Mouse (Mus musculus) Patski (cell line): ENCODE data around the gene Efna4. TPM values are rescaled to one million over a fixed set of nuclear protein-coding genes. Genes with fewer than 3 reads are reported as not detected.

Source experiments
- ATAC-seq: fragments of 100-300 bp; one replicate; pipeline ENCODE4 v1.8.0; 2021
- CTCF ChIA-PET: fragments of 350-600 bp; sonication (Branson Sonifier 250); formaldehyde crosslinking; loops from one replicate; lab custom pipeline; 2022; ENCODE audit warnings: inconsistent platforms; lab: Charles Lee
- POLR2A ChIA-PET: fragments of 350-600 bp; sonication (Branson Sonifier 250); formaldehyde crosslinking; loops from one replicate; lab custom pipeline; 2022; ENCODE audit warnings: antibody characterized with exemption, inconsistent platforms; lab: Charles Lee
- DNase-seq: peaks from one replicate; pipeline ENCODE4 v3.0.0-alpha.2; 2011; ENCODE audit warnings: low read depth, low spot score
- H3K27me3 ChIP-seq: fragments of 371-371 bp; one replicate; pipeline ENCODE4 v1.5.1; 2021
- CTCF ChIP-seq: fragments of 100-300 bp; IDR thresholded peaks from one replicate; pipeline ENCODE4 v1.5.1; 2021
- in situ Hi-C: fragments of 300-500 bp; cut with MboI; formaldehyde crosslinking; loops from 3 replicates; pipeline ENCODE4 v1.11.1; 2018; ENCODE audit warnings: low pct_unique_long_range_greater_than_20kb, mixed read lengths
- polyA plus RNA-seq: library from polyadenylated mRNA; unstranded; gene quantifications from one replicate; pipeline ENCODE4 v1.2.3, GENCODE M21; 2021

Gene Efna4
- polyA plus RNA-seq, 1 experiment from 2014 or later = 48.7 TPM

- no peak for DNase-seq
- in situ Hi-C loops = loop anchor here (5.0 kb wide), 1 partner anchor 35 kb away; no protein-coding TSS in a partner anchor
- ChIA-PET POLR2A (interaction anchor here (0.8 to 2.2 kb wide), 6 partner anchors 8 to 38 kb away, joined by 3 to 10 read pairs (median 3); no protein-coding TSS in a partner anchor), CTCF (interaction anchor here (0.6 to 4.2 kb wide), 19 partner anchors 9 to 399 kb away, joined by 3 to 22 read pairs (median 4); partner anchors contain the start of genes Krtcap2 and Trim46)
- H3K27me3 ChIP-seq = peaks cover 6% of the 10 kb centered on the region
- ATAC-seq = peak; percentile 11
- TF ChIP-seq CTCF = no peak
These were observed 21.0 kb downstream of the Efna4 start for GRCm38 (mm10) chr3:89316833-89317232.

DNA sequence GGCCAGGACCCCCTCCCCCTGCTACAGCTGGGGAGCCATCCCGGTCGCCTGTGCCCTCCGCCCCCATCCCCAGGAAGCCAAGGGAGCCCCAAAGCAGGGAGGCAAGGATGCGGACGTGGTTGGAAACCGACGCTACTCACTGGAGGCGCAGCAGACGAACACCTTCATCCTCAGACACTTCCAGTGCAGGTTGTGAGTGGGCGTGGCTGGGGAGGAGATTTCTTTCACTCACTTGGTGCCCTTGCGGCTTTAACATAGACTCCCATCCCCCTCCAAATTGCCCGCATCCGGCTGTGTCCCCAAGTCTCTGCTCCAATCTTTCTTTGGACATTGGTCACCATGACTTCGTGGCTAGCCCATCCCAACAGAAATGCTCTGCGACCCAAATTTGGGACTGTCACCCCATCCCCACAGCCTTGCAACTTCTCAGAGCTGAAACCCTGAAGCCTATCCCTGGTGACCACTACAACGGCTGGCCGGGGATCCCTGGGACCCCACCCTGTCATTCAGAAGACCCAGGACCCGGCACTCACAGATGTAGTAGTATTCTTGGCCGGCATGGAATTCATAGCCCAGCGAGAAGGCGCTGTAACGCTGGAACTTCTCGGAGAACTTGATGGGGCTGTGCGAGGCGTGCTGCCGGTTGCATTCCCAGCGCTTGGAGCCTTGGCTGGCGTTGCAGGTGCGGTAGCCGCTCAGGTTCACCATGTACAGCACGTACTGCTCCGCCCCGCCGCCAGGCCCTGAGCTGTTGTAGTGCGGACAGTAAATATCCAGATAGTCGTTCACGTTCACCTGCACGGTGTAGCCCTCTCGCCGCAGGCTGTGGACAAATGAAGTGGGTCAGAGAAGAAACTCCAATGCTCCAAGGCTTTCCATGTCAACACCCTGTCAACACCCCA is 21.6 kb downstream of the Efna4 start:
- POLR2A ChIA-PET = interaction anchor here (0.6 to 1.6 kb wide), 4 partner anchors 8 to 106 kb away, joined by 3 to 4 read pairs (median 4); no protein-coding TSS in a partner anchor
- ATAC-seq (no peak), DNase-seq (no peak)
- peaks cover 4% of the 10 kb centered on the region for H3K27me3 ChIP-seq
- CTCF ChIA-PET = interaction anchor here (0.6 to 4.2 kb wide), 21 partner anchors 8 to 399 kb away, joined by 3 to 22 read pairs (median 4); partner anchors contain the start of genes Krtcap2 and Trim46
- in situ Hi-C loops = loop anchor here (5.0 kb wide), 1 partner anchor 36 kb away; no protein-coding TSS in a partner anchor
- TF ChIP-seq CTCF = no peak

DNA sequence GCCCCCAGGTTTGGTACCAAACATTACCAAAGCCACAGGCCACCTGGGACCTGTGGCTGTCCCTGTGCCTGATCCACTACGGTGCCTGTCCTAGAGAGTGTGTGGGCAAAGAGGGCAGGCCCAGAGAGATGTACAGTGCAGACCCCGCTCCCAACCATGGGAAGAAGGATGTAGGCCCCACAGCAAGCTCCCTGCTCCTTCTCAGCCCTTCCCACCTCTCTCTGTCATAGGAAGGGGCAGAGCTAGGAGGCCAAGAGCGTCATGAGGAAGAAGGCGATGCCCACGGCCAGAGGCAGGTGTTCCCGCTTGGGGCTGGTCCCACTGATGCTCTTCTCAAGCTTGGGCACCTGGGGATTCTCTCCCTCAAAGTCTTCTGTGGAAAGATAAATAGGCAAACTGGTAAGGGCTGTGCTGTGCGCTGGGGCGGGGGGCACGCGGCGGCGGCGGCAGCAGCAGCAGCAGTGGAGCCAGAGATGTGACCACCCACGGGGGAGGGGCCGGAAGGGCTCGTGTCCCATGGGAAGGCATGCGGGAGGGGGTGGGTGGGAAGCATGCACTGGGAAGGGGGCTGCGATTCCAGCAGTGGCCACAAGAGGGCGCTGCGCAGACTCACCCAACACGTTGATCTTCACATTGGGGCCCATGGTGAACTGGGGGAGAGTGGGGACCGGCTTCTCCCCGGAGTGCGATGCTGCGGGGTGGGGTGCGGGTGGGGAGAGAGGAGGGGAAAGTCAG is 22.5 kb downstream of the Efna4 start:
- DNase-seq (no peak), ATAC-seq (peak; percentile 46)
- POLR2A ChIA-PET = interaction anchor here (0.6 to 0.7 kb wide), 2 partner anchors 32 to 106 kb away, joined by 3 to 4 read pairs; no protein-coding TSS in a partner anchor
- H3K27me3 ChIP-seq = no peaks in the 10 kb centered on the region
- CTCF ChIA-PET = interaction anchor here (0.6 to 4.2 kb wide), 7 partner anchors 12 to 39 kb away, joined by 3 to 17 read pairs (median 5); no protein-coding TSS in a partner anchor
- TF ChIP-seq CTCF = no peak
- in situ Hi-C loops = loop anchor here (5.0 kb wide), 1 partner anchor 37 kb away; no protein-coding TSS in a partner anchor

GRCm38 (mm10) chr3:89314791-89315190 is 23.0 kb downstream of the Efna4 start:
- ATAC-seq (no peak), DNase-seq (no peak)
- ChIA-PET POLR2A (interaction anchor here (0.7 kb wide), 1 partner anchor 33 kb away, joined by 3 read pairs; no protein-coding TSS in a partner anchor), CTCF (interaction anchor here (0.6 to 4.2 kb wide), 6 partner anchors 16 to 40 kb away, joined by 3 to 17 read pairs (median 4); no protein-coding TSS in a partner anchor)
- H3K27me3 ChIP-seq = no peaks in the 10 kb centered on the region
- no peak for TF ChIP-seq CTCF
- in situ Hi-C loops = loop anchor here (5.0 kb wide), 1 partner anchor 38 kb away; no protein-coding TSS in a partner anchor

DNA sequence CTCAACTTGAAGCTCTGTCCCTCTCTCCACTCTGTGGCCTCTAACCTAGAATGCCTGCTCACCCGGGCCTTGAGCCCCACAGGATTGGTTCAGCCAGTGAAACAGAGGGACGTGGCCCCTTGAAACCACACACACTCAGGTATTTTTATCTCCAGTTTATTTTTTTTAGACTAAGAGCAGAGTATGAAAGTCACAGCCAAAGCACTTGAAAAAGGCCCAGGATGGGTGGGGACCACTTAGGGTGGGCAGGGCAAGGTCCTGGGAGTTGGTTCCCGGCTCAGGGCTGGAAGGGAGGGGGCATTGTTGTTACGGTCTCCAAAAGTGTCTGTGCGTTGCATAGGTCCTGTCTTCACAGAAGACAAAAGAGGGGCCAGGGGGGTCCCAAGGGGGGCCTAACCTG is 23.5 kb downstream of the Efna4 start:
- CTCF ChIA-PET = interaction anchor here (1.3 kb wide), 1 partner anchor 40 kb away, joined by 4 read pairs; no protein-coding TSS in a partner anchor
- in situ Hi-C loops = no loop called here
- no peak for TF ChIP-seq CTCF
- DNase-seq (no peak), ATAC-seq (no peak)
- no peaks in the 10 kb centered on the region for H3K27me3 ChIP-seq
- POLR2A ChIA-PET = interaction anchor here (0.5 kb wide), 1 partner anchor 77 kb away, joined by 3 read pairs; no protein-coding TSS in a partner anchor

DNA sequence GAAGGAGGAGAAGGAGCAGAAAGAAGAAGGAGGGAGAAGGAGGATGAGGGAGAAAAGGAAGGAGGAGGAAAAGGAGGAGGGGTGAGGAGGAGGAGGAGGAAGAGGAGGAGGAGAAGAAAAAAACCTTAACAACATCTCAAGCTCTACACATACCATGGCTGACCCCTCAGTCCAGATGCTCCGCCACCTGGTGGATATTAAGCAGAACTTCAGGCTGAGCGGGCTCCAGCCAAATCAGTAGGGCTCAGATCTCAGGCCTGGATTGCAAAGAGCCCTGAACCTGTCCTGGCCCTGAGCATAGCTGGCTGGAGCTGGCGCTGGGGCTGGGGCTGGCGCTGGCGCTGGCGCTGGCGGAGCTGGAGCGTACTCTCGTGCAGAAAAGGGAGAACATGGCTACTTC is 29.7 kb downstream of the Efna4 start:
- DNase-seq (no peak), ATAC-seq (peak; percentile 42)
- H3K27me3 ChIP-seq = no peaks in the 10 kb centered on the region
- no peak for TF ChIP-seq CTCF
- CTCF ChIA-PET = interaction anchor here (0.7 to 2.0 kb wide), 20 partner anchors 8 to 97 kb away, joined by 3 to 18 read pairs (median 4); partner anchors contain the start of genes Adam15, Krtcap2, Mtx1 and Trim46
- POLR2A ChIA-PET = interaction anchor here (0.5 to 1.6 kb wide), 5 partner anchors 8 to 94 kb away, joined by 3 to 4 read pairs (median 3); no protein-coding TSS in a partner anchor
- in situ Hi-C loops = loop anchor here (5.0 kb wide), 1 partner anchor 61 kb away; the partner anchor contains the start of genes Krtcap2 and Trim46

DNA sequence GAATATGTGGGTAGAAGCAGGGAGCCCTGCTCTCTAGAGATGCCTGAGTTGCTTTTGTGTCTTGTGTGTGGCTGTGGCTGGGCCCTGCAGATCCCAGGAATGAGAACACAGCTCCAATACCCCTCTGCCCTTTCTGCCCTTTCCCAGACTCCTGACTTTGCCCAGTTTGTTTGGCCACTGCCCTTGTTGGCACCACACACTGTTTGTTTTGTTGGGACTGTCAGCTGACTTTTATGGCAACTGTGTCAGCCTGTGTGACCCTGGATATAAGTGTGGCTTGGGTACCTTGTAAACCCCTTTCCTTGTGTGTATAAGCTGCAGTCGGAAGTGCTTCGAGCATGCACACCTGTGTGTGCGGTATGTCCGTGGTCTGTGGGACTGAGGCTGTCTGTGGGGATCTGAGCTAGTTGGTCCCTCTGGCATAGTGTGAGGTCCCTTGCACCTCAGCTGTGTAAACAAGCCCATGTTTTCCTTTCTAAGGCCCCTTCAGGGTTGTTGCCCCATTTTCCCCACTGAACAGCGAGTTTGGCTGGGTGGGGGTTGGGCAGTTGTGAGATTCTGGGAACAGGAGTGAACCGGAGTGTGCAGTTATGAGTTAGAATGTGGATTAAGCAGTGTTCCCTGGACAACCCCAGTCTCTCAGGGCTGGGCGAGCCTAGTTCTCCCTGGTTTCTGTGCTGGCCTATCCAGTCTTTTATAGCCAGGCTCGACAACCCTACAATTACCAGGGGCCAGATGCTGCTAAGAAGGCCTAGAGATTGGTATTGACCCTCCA is 32.1 kb downstream of the Efna4 start:
- POLR2A ChIA-PET = interaction anchor here (0.5 to 1.2 kb wide), 3 partner anchors 57 to 89 kb away, joined by 3 to 4 read pairs (median 3); partner anchors contain the start of genes Trim46 and Zbtb7b
- H3K27me3 ChIP-seq = no peaks in the 10 kb centered on the region
- CTCF ChIA-PET = interaction anchor here (0.8 to 4.4 kb wide), 9 partner anchors 8 to 60 kb away, joined by 3 to 17 read pairs (median 4); partner anchors contain the start of genes Efna1, Krtcap2 and Trim46
- DNase-seq (no peak), ATAC-seq (no peak)
- TF ChIP-seq CTCF = no peak
- in situ Hi-C loops = loop anchor here (5.0 kb wide), 1 partner anchor 58 kb away; the partner anchor contains the start of genes Krtcap2 and Trim46

GRCm38 (mm10) chr3:89305105-89305504 is 32.7 kb downstream of the Efna4 start:
- TF ChIP-seq CTCF = no peak
- H3K27me3 ChIP-seq = no peaks in the 10 kb centered on the region
- in situ Hi-C loops = loop anchor here (5.0 kb wide), 1 partner anchor 58 kb away; the partner anchor contains the start of genes Krtcap2 and Trim46
- DNase-seq (no peak), ATAC-seq (no peak)
- POLR2A ChIA-PET = no interaction called here
- CTCF ChIA-PET = interaction anchor here (0.9 to 4.4 kb wide), 8 partner anchors 8 to 59 kb away, joined by 3 to 17 read pairs (median 4); partner anchors contain the start of genes Efna1, Krtcap2 and Trim46
